Mouse (Mus musculus) urinary bladder, postnatal 14 days (tissue): ENCODE results near the gene Pld1.
A peak's percentile ranks its signal among the peaks of the same experiment; 100 is the strongest.
"Not testable (repeated sequence)": the region's sequence is repeated elsewhere in the genome, so short reads cannot be mapped to it uniquely, and the experiment has no call there.

Experiments
- DNase-seq: peaks from one replicate; pipeline ENCODE4 v3.0.0; 2021; ENCODE audit warnings: low spot score

Pld1 gene

GRCm38 (mm10) chr3:27942991-27943390 lies 4.5 kb downstream of the Pld1 start:
- DNase-seq, result peak; percentile 63

GRCm38 (mm10) chr3:27945397-27945796 lies 6.9 kb downstream of the Pld1 start:
- not testable (repeated sequence) for DNase-seq

- DNase-seq, result no peak
Observed at GRCm38 (mm10) chr3:27949175-27949872, 10.8 kb downstream of the Pld1 start.

- DNase-seq, result no peak
Observed at GRCm38 (mm10) chr3:27949873-27950250, 11.4 kb downstream of the Pld1 start.

GRCm38 (mm10) chr3:27950726-27951125 lies 12.2 kb downstream of the Pld1 start:
- no peak for DNase-seq

- DNase-seq, result no peak
Observed at GRCm38 (mm10) chr3:27951721-27952120, 13.2 kb downstream of the Pld1 start.

GRCm38 (mm10) chr3:27956006-27956405 lies 17.5 kb downstream of the Pld1 start:
- DNase-seq, result no peak

GRCm38 (mm10) chr3:27959221-27959620 lies 20.7 kb downstream of the Pld1 start:
- DNase-seq, result no peak

GRCm38 (mm10) chr3:27961162-27961561 lies 22.7 kb downstream of the Pld1 start:
- DNase-seq, result no peak

- no peak for DNase-seq
Observed at GRCm38 (mm10) chr3:27963795-27964201, 25.3 kb downstream of the Pld1 start.

GRCm38 (mm10) chr3:27968671-27969070 lies 30.2 kb downstream of the Pld1 start:
- no peak for DNase-seq

GRCm38 (mm10) chr3:27973936-27974335 lies 35.4 kb downstream of the Pld1 start:
- no peak for DNase-seq

GRCm38 (mm10) chr3:27974981-27975380 lies 36.5 kb downstream of the Pld1 start:
- DNase-seq, result no peak

GRCm38 (mm10) chr3:27976931-27977544 lies 38.5 kb downstream of the Pld1 start:
- no peak for DNase-seq

- DNase-seq, result no peak
Observed at GRCm38 (mm10) chr3:27978030-27978723, 39.7 kb downstream of the Pld1 start.

GRCm38 (mm10) chr3:27981591-27981990 lies 43.1 kb downstream of the Pld1 start:
- no peak for DNase-seq

- peak; percentile 83 for DNase-seq
Observed at GRCm38 (mm10) chr3:27982436-27983017, 44.0 kb downstream of the Pld1 start.

GRCm38 (mm10) chr3:27983274-27983673 lies 44.8 kb downstream of the Pld1 start:
- DNase-seq, result no peak

- DNase-seq, result peak; percentile 78
Observed at GRCm38 (mm10) chr3:27983935-27984577, 45.6 kb downstream of the Pld1 start.

GRCm38 (mm10) chr3:27984620-27985019 lies 46.1 kb downstream of the Pld1 start:
- no peak for DNase-seq

GRCm38 (mm10) chr3:27985344-27985743 lies 46.8 kb downstream of the Pld1 start:
- no peak for DNase-seq

GRCm38 (mm10) chr3:27987891-27988536 lies 49.5 kb downstream of the Pld1 start:
- peak; percentile 49 for DNase-seq
